In the genomic region with DNA sequence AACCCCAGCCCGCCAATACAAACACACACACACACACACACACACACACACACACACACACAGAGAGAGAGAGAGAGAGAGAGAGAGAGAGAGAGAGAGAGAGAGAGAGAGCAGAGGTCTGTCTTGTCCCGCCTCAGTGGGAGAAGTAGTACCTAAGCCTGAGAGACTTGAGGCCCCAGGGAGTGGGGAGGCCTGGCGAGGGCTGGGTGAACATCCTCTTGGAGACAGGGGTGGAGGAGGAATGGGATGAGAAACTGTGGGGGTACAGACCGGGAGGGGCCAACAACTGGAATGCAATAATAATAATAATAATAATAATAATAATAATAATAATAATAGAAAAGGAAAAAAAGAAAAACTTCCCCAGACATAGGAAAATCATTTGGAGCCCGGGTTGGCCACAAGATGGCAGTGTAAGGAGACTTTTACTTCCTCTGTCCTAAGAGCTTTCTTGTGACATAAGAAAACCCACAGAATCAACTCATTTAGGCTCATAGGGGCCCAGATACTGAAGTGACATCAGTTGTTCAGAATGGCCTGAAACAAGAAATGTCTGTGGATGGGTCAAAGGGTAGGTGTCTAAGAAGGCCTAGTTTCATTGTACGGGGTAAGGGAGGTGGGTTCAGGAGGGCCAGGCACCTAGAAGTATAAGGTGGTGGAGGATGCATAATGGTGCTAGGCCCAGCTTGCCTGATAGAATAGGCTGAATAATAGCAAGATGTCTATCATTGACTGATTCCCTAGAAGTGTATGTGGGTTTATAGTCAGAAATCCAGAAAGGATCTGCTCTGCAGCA, we compare ENCODE assay signal across 10 mouse cellular contexts. TPM values are rescaled to one million over a fixed set of nuclear protein-coding genes. Genes with fewer than 3 reads are reported as not detected.
DNase-seq lines count a peak whose midpoint lies in the region; ATAC-seq lines count a peak whose summit lies in the region.
"Had no signal": no experiment of that assay in that cellular context is flagged by ENCODE, and none has a peak within 500 bp of the region (broad histone marks: within the 10 kb centered on the region; RNA-seq: fewer than 3 reads in every experiment).

No protein-coding gene starts in this region.

- H3K9me3 ChIP-seq in heart, embryonic 12.5 days (replicated peaks) = no peaks in the 10 kb centered on the region
- H3K9me3 ChIP-seq in midbrain, embryonic 16.5 days (replicated peaks; ENCODE audit: control insufficient read depth, low read length, poor library complexity, severe bottlenecking) = no peaks in the 10 kb centered on the region
- H3K9me3 ChIP-seq: heart, embryonic 15.5 days had no signal

- WGBS in heart, embryonic 12.5 days = 44% methylated on average over 5 of the region's 6 CpGs
- 49% methylated on average over 5 of the region's 6 CpGs for WGBS in midbrain, embryonic 16.5 days

- peak; percentile 24 for DNase-seq in heart, adult 8-10 months (ENCODE audit: low spot score)
- DNase-seq in right cerebral cortex, postnatal 4 days = peak; percentile 22
- DNase-seq in right cerebral cortex, adult 18-20 months = no peak
- DNase-seq in cerebellum, adult 8-10 months = peak; percentile 20
- DNase-seq in kidney, adult 9 months = peak; percentile 34
- no peak for DNase-seq in urinary bladder, adult 18-20 months (ENCODE audit: low spot score in 2 of 2)

- H3K4me3 ChIP-seq in heart, embryonic 12.5 days = no peak overlapping the region
- no peak overlapping the region for H3K4me3 ChIP-seq in midbrain, embryonic 16.5 days (ENCODE audit: low read depth, low read length)
- H3K4me3 ChIP-seq: heart, embryonic 15.5 days had no signal

- H3K4me2 ChIP-seq in heart, embryonic 12.5 days = no peak overlapping the region
- no peak overlapping the region for H3K4me2 ChIP-seq in midbrain, embryonic 16.5 days (ENCODE audit: low read length)
- H3K4me2 ChIP-seq: heart, embryonic 15.5 days had no signal

- H3K4me1 ChIP-seq in heart, embryonic 12.5 days (replicated peaks) = peaks cover 10% of the 10 kb centered on the region; the same call in 1 of the 2 replicates
- no peaks in the 10 kb centered on the region for H3K4me1 ChIP-seq in midbrain, embryonic 16.5 days (ENCODE audit: control insufficient read depth, insufficient read depth, low read length)

- no peaks in the 10 kb centered on the region for H3K36me3 ChIP-seq in heart, embryonic 12.5 days
- H3K36me3 ChIP-seq in midbrain, embryonic 16.5 days (ENCODE audit: control insufficient read depth, insufficient read depth, low read length) = no peaks in the 10 kb centered on the region
- H3K36me3 ChIP-seq: heart, embryonic 15.5 days had no signal

- H3K27ac ChIP-seq in heart, embryonic 12.5 days (ENCODE audit: poor library complexity, severe bottlenecking) = no peak overlapping the region
- H3K27ac ChIP-seq in midbrain, embryonic 16.5 days (ENCODE audit: low read length) = no peak overlapping the region
- H3K27ac ChIP-seq: heart, embryonic 15.5 days had no signal

- no peak for ATAC-seq in heart, embryonic 12.5 days (ENCODE audit: insufficient number of reproducible peaks, low FRiP score)
- ATAC-seq in midbrain, embryonic 16.5 days = 0 out of 2 replicates have a peak, but pooled peaks have one; percentile 51

- no peak overlapping the region for H3K9ac ChIP-seq in heart, embryonic 12.5 days
- H3K9ac ChIP-seq in midbrain, embryonic 16.5 days (ENCODE audit: low read depth, low read length) = no peak overlapping the region
- H3K9ac ChIP-seq: heart, embryonic 15.5 days had no signal

- no peaks in the 10 kb centered on the region; the same call in 1 of the 2 replicates for H3K27me3 ChIP-seq in heart, embryonic 12.5 days (replicated peaks)
- no peaks in the 10 kb centered on the region for H3K27me3 ChIP-seq in midbrain, embryonic 16.5 days (ENCODE audit: control insufficient read depth, insufficient read depth, low read depth, low read length)
- H3K27me3 ChIP-seq: heart, embryonic 15.5 days had no signal

RNA-seq across cellular contexts. Expression of gene Perp, which starts 8.9 kb away (rescaled TPM):
- 100 to 1,000 TPM in 1 of 4 experiments, 10 to 100 TPM in 3; 89.1 to 100 (median 90.9) TPM for total RNA-seq in heart, adult 8-10 months (2022)
- polyA plus RNA-seq in heart, embryonic 12.5 days (2016; fragmentation: Nextera tagmentation; extraction: Ambion mirVana) = 105 and 106 TPM in 2 replicates
- 11.7 and 12.4 TPM in 2 replicates for polyA plus RNA-seq in midbrain, embryonic 16.5 days (2015; fragmentation: Nextera tagmentation; extraction: Ambion mirVana)

RNA-seq across cellular contexts. Expression of gene Gm4922, which starts 49.3 kb away (rescaled TPM):
- total RNA-seq in heart, adult 8-10 months (2022) = not detected
- polyA plus RNA-seq in heart, embryonic 12.5 days (2016; fragmentation: Nextera tagmentation; extraction: Ambion mirVana) = not detected in 2 replicates
- 0.39 TPM in 2 replicates for polyA plus RNA-seq in midbrain, embryonic 16.5 days (2015; fragmentation: Nextera tagmentation; extraction: Ambion mirVana)
- total RNA-seq: adrenal gland, adult 18-20 months had no signal

Comparison
In these comparisons a context has a peak if more than half of its experiments do, and no peak if none do; other contexts are left out.
1. DNase-seq: peak in heart, adult 8-10 months (single experiment), right cerebral cortex, postnatal 4 days (single experiment), cerebellum, adult 8-10 months (single experiment) and kidney, adult 9 months (single experiment); none in right cerebral cortex, adult 18-20 months (single experiment) and urinary bladder, adult 18-20 months (0 of 2).